Mouse (Mus musculus): ENCODE measurements around the gene Galnt2. TPM values are rescaled to one million over a fixed set of nuclear protein-coding genes. Genes with fewer than 3 reads are reported as not detected.
A peak's percentile ranks its signal among the peaks of the same experiment; 100 is the strongest.

The Galnt2 gene
- total and polyA plus RNA-seq, 3 experiments: 18.6 to 27.3 (median 23.6) TPM

- peak; percentile 57 for TF ChIP-seq IRF4 (IDR thresholded peaks at IDR 0.05; ENCODE audit: low read depth, low read length)
- no peak for TF ChIP-seq CTCF (conservative IDR thresholded peaks at IDR 0.05 in 1 of 2, IDR thresholded peaks at IDR 0.05 in 1 of 2; ENCODE audit: low read depth in 2 of 2, low read length in 2 of 2)
- no peak for TF ChIP-seq MYC (IDR thresholded peaks at IDR 0.05; ENCODE audit: low read depth, low read length)
- peak; percentile 81 for TF ChIP-seq UBTF (IDR thresholded peaks at IDR 0.05; ENCODE audit: low read depth, low read length)
- no peak for TF ChIP-seq POLR2A (IDR thresholded peaks at IDR 0.05; ENCODE audit: low read depth, low read length)
- no peak for TF ChIP-seq SIN3A (IDR thresholded peaks at IDR 0.05; ENCODE audit: low read length)
- 0 out of 2 replicates have a peak, but pooled peaks have one; percentile 18 for TF ChIP-seq RCOR1 (conservative IDR thresholded peaks at IDR 0.05; ENCODE audit: low read depth, low read length)
- TF ChIP-seq ZKSCAN1 (IDR thresholded peaks at IDR 0.05; ENCODE audit: borderline replicate concordance, low read depth, low read length): no peak
- no peak for TF ChIP-seq PAX5 (IDR thresholded peaks at IDR 0.05; ENCODE audit: low read length)
- TF ChIP-seq BHLHE40 (IDR thresholded peaks at IDR 0.05; ENCODE audit: low read depth, low read length): peak; percentile 59
- peak; percentile 35; the same call in 1 of the 2 replicates for TF ChIP-seq ELF1 (IDR thresholded peaks at IDR 0.05; ENCODE audit: low read depth, low read length)
- peak; percentile 73; the same call in 1 of the 2 replicates for TF ChIP-seq MEF2A (IDR thresholded peaks at IDR 0.05; ENCODE audit: borderline replicate concordance, low read depth, low read length)
- peak; percentile 75; the same call in 1 of the 2 replicates for TF ChIP-seq TCF12 (IDR thresholded peaks at IDR 0.05; ENCODE audit: low read depth, low read length)
- TF ChIP-seq ETS1 (conservative IDR thresholded peaks at IDR 0.05; ENCODE audit: low read depth, low read length): peak; percentile 42
- TF ChIP-seq HCFC1 (IDR thresholded peaks at IDR 0.05; ENCODE audit: low read depth, low read length): no peak
- TF ChIP-seq CHD1 (IDR thresholded peaks at IDR 0.05; ENCODE audit: low read depth, low read length): no peak
- TF ChIP-seq RAD21 (IDR thresholded peaks at IDR 0.05; ENCODE audit: low read depth, low read length): no peak
- no peak for TF ChIP-seq MAZ (IDR thresholded peaks at IDR 0.05; ENCODE audit: low read depth, low read length)
- TF ChIP-seq E2F4 (IDR thresholded peaks at IDR 0.05; ENCODE audit: insufficient replicate concordance, low read depth, low read length): no peak
- H3K4me3 ChIP-seq (replicated peaks in 1 of 3; ENCODE audit: low read depth in 2 of 3, low read length in 2 of 3, poor library complexity in 1 of 3): peak overlapping the region in 2 of 3 experiments; percentile 34 to 54
- in situ Hi-C loops (cut with MboI; ENCODE audit: low pct_ligation_motif_present, low pct_unique_long_range_greater_than_20kb, low sequenced_read_pairs): no loop called here
- H3K9me3 ChIP-seq (replicated peaks; ENCODE audit: low read length): peaks cover 6% of the 10 kb centered on the region
- H3K79me2 ChIP-seq (replicated peaks; ENCODE audit: control insufficient read depth, extremely low read depth, insufficient read depth, poor library complexity, severe bottlenecking): no peaks in the 10 kb centered on the region
- H3K4me2 ChIP-seq (ENCODE audit: insufficient read depth, low read depth, poor library complexity, severe bottlenecking): peak overlapping the region; percentile 70
- dilution Hi-C loops (cut with MboI; ENCODE audit: extremely low pct_ligation_motif_present, extremely low pct_unique_long_range_greater_than_20kb, low sequenced_read_pairs): no loop called here
- peak; percentile 72 for DNase-seq (ENCODE audit: extremely low read depth)
- peaks cover 4% of the 10 kb centered on the region for H3K27me3 ChIP-seq (replicated peaks)
- no peaks in the 10 kb centered on the region for H3K36me3 ChIP-seq (replicated peaks in 1 of 2; ENCODE audit: control insufficient read depth in 1 of 2, insufficient read depth in 1 of 2, low read length in 1 of 2)
- H3K27ac ChIP-seq (ENCODE audit: insufficient read depth, low read depth): no peak overlapping the region; the same call in 1 of the 2 replicates
- H3K4me1 ChIP-seq (ENCODE audit: control insufficient read depth in 1 of 2, insufficient read depth in 2 of 2): peaks cover 15 to 52% of the 10 kb centered on the region in 2 experiments
- H3K9ac ChIP-seq (ENCODE audit: insufficient read depth, low read depth): no peak overlapping the region
Observed at GRCm38 (mm10) chr8:124386225-124386899, 155.2 kb downstream of the Galnt2 start.

- Histone ChIP-seq H3K4me2 (ENCODE audit: insufficient read depth, low read depth, poor library complexity, severe bottlenecking) (no peak overlapping the region), H3K9me3 (replicated peaks; ENCODE audit: low read length) (peaks cover 6% of the 10 kb centered on the region), H3K36me3 (replicated peaks in 1 of 2; ENCODE audit: control insufficient read depth in 1 of 2, insufficient read depth in 1 of 2, low read length in 1 of 2) (no peaks in the 10 kb centered on the region), H3K27me3 (replicated peaks) (peaks cover 4% of the 10 kb centered on the region), H3K79me2 (replicated peaks; ENCODE audit: control insufficient read depth, extremely low read depth, insufficient read depth, poor library complexity, severe bottlenecking) (no peaks in the 10 kb centered on the region), H3K4me3 (replicated peaks in 1 of 3; ENCODE audit: low read depth in 2 of 3, low read length in 2 of 3, poor library complexity in 1 of 3) (no peak overlapping the region), H3K4me1 (ENCODE audit: control insufficient read depth in 1 of 2, insufficient read depth in 2 of 2) (peaks cover 15 to 40% of the 10 kb centered on the region in 2 experiments), H3K27ac (ENCODE audit: insufficient read depth, low read depth) (no peak overlapping the region), H3K9ac (ENCODE audit: insufficient read depth, low read depth) (no peak overlapping the region)
- in situ Hi-C loops (cut with MboI; ENCODE audit: low pct_ligation_motif_present, low pct_unique_long_range_greater_than_20kb, low sequenced_read_pairs): no loop called here
- TF ChIP-seq SMC3 (IDR thresholded peaks at IDR 0.05; ENCODE audit: low read depth, low read length) (no peak), E2F4 (IDR thresholded peaks at IDR 0.05; ENCODE audit: insufficient replicate concordance, low read depth, low read length) (no peak), MXI1 (IDR thresholded peaks at IDR 0.05; ENCODE audit: low read depth, low read length) (no peak), NELFE (IDR thresholded peaks at IDR 0.05; ENCODE audit: low read depth, low read length) (no peak), CHD2 (IDR thresholded peaks at IDR 0.05; ENCODE audit: low read length) (no peak), IRF4 (IDR thresholded peaks at IDR 0.05; ENCODE audit: low read depth, low read length) (no peak), GABPA (IDR thresholded peaks at IDR 0.05; ENCODE audit: insufficient replicate concordance, low read depth, low read length) (no peak), USF1 (IDR thresholded peaks at IDR 0.05; ENCODE audit: low read depth, low read length) (no peak), SIN3A (IDR thresholded peaks at IDR 0.05; ENCODE audit: low read length) (no peak), MAFK (IDR thresholded peaks at IDR 0.05; ENCODE audit: insufficient replicate concordance, low read length) (no peak), ELF1 (IDR thresholded peaks at IDR 0.05; ENCODE audit: low read depth, low read length) (no peak), MEF2A (IDR thresholded peaks at IDR 0.05; ENCODE audit: borderline replicate concordance, low read depth, low read length) (no peak), MAX (IDR thresholded peaks at IDR 0.05; ENCODE audit: low read length) (no peak), MYC (IDR thresholded peaks at IDR 0.05; ENCODE audit: low read depth, low read length) (no peak), USF2 (conservative IDR thresholded peaks at IDR 0.05; ENCODE audit: low read depth, low read length) (no peak), EP300 (IDR thresholded peaks at IDR 0.05; ENCODE audit: low read length) (no peak), CHD1 (IDR thresholded peaks at IDR 0.05; ENCODE audit: low read depth, low read length) (no peak), MAZ (IDR thresholded peaks at IDR 0.05; ENCODE audit: low read depth, low read length) (no peak)
- dilution Hi-C loops (cut with MboI; ENCODE audit: extremely low pct_ligation_motif_present, extremely low pct_unique_long_range_greater_than_20kb, low sequenced_read_pairs): no loop called here
- no peak for DNase-seq (ENCODE audit: extremely low read depth)
Observed at GRCm38 (mm10) chr8:124389495-124389894, 158.3 kb downstream of the Galnt2 start.

Data from CH12.LX (cell line).